Mouse (Mus musculus): ENCODE results near the gene Cox19. TPM values are rescaled to one million over a fixed set of nuclear protein-coding genes. Genes with fewer than 3 reads are reported as not detected.
A peak's percentile ranks its signal among the peaks of the same experiment; 100 is the strongest.

Gene Cox19
- total and polyA plus RNA-seq, 3 experiments: 53.0 to 73.2 TPM; not detected in 1

DNA sequence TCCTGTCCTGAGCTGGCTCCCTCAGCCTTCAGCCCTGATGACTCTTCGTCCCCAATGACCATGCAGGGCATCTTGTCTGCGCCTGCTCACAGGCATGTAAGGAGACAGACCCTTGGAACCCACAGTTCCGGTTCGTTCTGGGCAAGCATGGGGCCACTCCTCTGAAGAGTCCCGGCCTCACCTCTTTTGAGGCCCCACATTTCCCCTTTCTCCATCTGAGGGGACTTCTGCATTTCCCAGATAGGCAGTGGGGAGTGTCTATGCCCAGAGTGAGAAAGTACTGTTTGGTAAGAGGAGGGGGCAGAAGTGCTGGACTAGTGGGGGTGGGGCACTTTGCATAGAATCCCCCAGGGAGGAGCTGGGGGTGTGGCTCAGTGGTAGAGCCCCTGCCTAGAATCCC, 64.1 kb downstream of the Cox19 start:
- no peaks in the 10 kb centered on the region for H3K27me3 ChIP-seq (ENCODE audit: control insufficient read depth in 1 of 2, insufficient read depth in 2 of 2, low read length in 2 of 2)
- H3K79me2 ChIP-seq (ENCODE audit: control insufficient read depth, insufficient read depth, low read length, poor library complexity): no peaks in the 10 kb centered on the region
- peak overlapping the region; percentile 49 for H3K9ac ChIP-seq (ENCODE audit: control insufficient read depth, low read depth, low read length, poor library complexity, severe bottlenecking)
- DNase-seq (ENCODE audit: low read depth, low spot score): peak; percentile 94
- no peak overlapping the region for H3K4me3 ChIP-seq (ENCODE audit: control insufficient read depth in 1 of 2, insufficient read depth in 1 of 2, low read depth in 2 of 2, low read length in 2 of 2)
- H3K4me1 ChIP-seq (ENCODE audit: control insufficient read depth in 1 of 2, insufficient read depth in 2 of 2, low read length in 2 of 2): peaks cover 5 to 24% of the 10 kb centered on the region in 2 experiments
- peaks cover 0 to 21% of the 10 kb centered on the region in 2 experiments; a peak in 2 of 4 replicates for H3K36me3 ChIP-seq (ENCODE audit: control insufficient read depth in 1 of 2, insufficient read depth in 2 of 2, low read length in 2 of 2)
- H3K27ac ChIP-seq (ENCODE audit: control insufficient read depth, low read depth, low read length): peak overlapping the region; percentile 96
- H3K9me3 ChIP-seq (replicated peaks; ENCODE audit: insufficient read depth, low read length): no peaks in the 10 kb centered on the region
- TF ChIP-seq GATA1 (IDR thresholded peaks at IDR 0.05; ENCODE audit: low read depth, low read length) (peak; percentile 63), ZC3H11A (IDR thresholded peaks at IDR 0.05; ENCODE audit: low read depth, low read length) (no peak), ETS1 (IDR thresholded peaks at IDR 0.05; ENCODE audit: low read depth, low read length) (peak; percentile 67; the same call in 1 of the 2 replicates), BHLHE40 (IDR thresholded peaks at IDR 0.05; ENCODE audit: borderline replicate concordance, low read depth, low read length) (no peak), KAT2A (conservative IDR thresholded peaks at IDR 0.05; ENCODE audit: low read depth, low read length) (no peak), RCOR1 (IDR thresholded peaks at IDR 0.05; ENCODE audit: low read depth, low read length) (0 out of 2 replicates have a peak, but pooled peaks have one; percentile 21), GABPA (IDR thresholded peaks at IDR 0.05; ENCODE audit: low read depth, low read length) (no peak), POLR2AphosphoS2 (IDR thresholded peaks at IDR 0.05; ENCODE audit: low read length) (no peak), MXI1 (IDR thresholded peaks at IDR 0.05; ENCODE audit: low read depth, low read length) (peak; percentile 64; the same call in 1 of the 2 replicates), SIN3A (IDR thresholded peaks at IDR 0.05; ENCODE audit: low read length) (peak; percentile 48; the same call in 1 of the 2 replicates), MEF2A (IDR thresholded peaks at IDR 0.05; ENCODE audit: extremely low read depth, insufficient replicate concordance, low read depth, low read length, poor library complexity, severe bottlenecking) (no peak), MAFK (IDR thresholded peaks at IDR 0.05; ENCODE audit: borderline replicate concordance, low read depth, low read length) (no peak), SMC3 (IDR thresholded peaks at IDR 0.05; ENCODE audit: low read depth, low read length) (no peak), MYC (IDR thresholded peaks at IDR 0.05; ENCODE audit: low read depth, low read length) (peak; percentile 60), CHD1 (IDR thresholded peaks at IDR 0.05; ENCODE audit: low read depth, low read length) (no peak), TCF12 (IDR thresholded peaks at IDR 0.05; ENCODE audit: low read depth, low read length) (peak; percentile 88), RAD21 (IDR thresholded peaks at IDR 0.05; ENCODE audit: low read depth, low read length) (no peak), USF2 (IDR thresholded peaks at IDR 0.05; ENCODE audit: borderline replicate concordance in 1 of 2, insufficient read depth in 1 of 2, low read depth in 1 of 2, low read length in 2 of 2) (no peak), TBP (IDR thresholded peaks at IDR 0.05; ENCODE audit: low read depth, low read length) (peak; percentile 65), E2F4 (IDR thresholded peaks at IDR 0.05; ENCODE audit: borderline replicate concordance, low read depth, low read length) (no peak), USF1 (IDR thresholded peaks at IDR 0.05; ENCODE audit: low read depth, low read length) (no peak), NELFE (IDR thresholded peaks at IDR 0.05; ENCODE audit: low read depth, low read length) (no peak), CTCF (IDR thresholded peaks at IDR 0.05 in 2 of 3, conservative IDR thresholded peaks at IDR 0.05 in 1 of 3; ENCODE audit: control insufficient read depth in 1 of 3, insufficient read depth in 1 of 3, low read depth in 2 of 3, low read length in 3 of 3, poor library complexity in 1 of 3, severe bottlenecking in 1 of 3) (no peak), NRF1 (IDR thresholded peaks at IDR 0.05; ENCODE audit: insufficient read depth, low read depth, low read length, poor library complexity, severe bottlenecking) (peak; percentile 47; the same call in 1 of the 2 replicates), CHD2 (IDR thresholded peaks at IDR 0.05; ENCODE audit: low read length) (peak; percentile 37; the same call in 1 of the 2 replicates), MYB (IDR thresholded peaks at IDR 0.05; ENCODE audit: low read depth, low read length) (no peak), JUND (IDR thresholded peaks at IDR 0.05; ENCODE audit: low read depth, low read length) (no peak), HCFC1 (IDR thresholded peaks at IDR 0.05; ENCODE audit: low read depth, low read length) (no peak), MAZ (IDR thresholded peaks at IDR 0.05; ENCODE audit: low read depth, low read length) (peak; percentile 85), POLR2A (IDR thresholded peaks at IDR 0.05; ENCODE audit: control insufficient read depth in 1 of 2, insufficient read depth in 1 of 2, low read depth in 1 of 2, low read length in 2 of 2, poor library complexity in 1 of 2) (peak in 1 of 2 experiments; percentile 54; a peak in 1 of 4 replicates), UBTF (IDR thresholded peaks at IDR 0.05; ENCODE audit: borderline replicate concordance, insufficient read depth, low read depth, low read length) (no peak), EP300 (IDR thresholded peaks at IDR 0.05; ENCODE audit: low read depth in 1 of 2, low read length in 2 of 2) (peak; percentile 82 to 88), MAX (IDR thresholded peaks at IDR 0.05; ENCODE audit: low read length) (no peak), ZKSCAN1 (IDR thresholded peaks at IDR 0.05; ENCODE audit: low read depth, low read length) (no peak), POLR2AphosphoS5 (IDR thresholded peaks at IDR 0.05; ENCODE audit: borderline replicate concordance, low read depth, low read length) (no peak), ELF1 (IDR thresholded peaks at IDR 0.05; ENCODE audit: low read depth, low read length) (peak; percentile 61), ZMIZ1 (IDR thresholded peaks at IDR 0.05; ENCODE audit: low read depth, low read length) (no peak), TAL1 (IDR thresholded peaks at IDR 0.05; ENCODE audit: low read length) (peak; percentile 87)
